Mouse (Mus musculus): ENCODE results near the gene Olfr24. TPM values are rescaled to one million over a fixed set of nuclear protein-coding genes. Genes with fewer than 3 reads are reported as not detected.

Olfr24 gene
- total RNA-seq (2023), result not detected

DNA sequence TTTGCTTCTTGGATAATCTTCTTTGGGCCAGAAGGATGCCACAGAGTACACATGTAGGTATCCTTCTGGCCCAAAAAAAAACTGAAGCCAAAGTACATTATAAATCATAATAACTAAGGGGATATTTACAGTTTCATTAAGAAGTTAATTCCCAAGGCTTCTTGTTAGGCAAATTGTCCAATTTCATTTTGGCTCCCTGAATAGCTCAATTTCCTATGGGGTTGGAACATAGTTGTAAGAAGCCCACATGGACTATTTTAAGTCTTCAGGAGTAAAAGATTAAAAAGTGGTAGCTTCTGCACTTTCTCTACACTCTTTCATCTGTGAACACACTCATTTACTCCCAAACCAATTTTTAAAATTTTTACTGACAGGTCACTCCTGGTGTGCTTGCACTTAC is at the start of gene Olfr24:
Olfr24 (minus strand) TSS at position 101 of the 400 bp plus-strand sequence.

Other genes with a start within 250 kb of the Olfr24 start
- under 1 TPM; 0.39 to 0.68 TPM for gene Muc16, start 89.5 kb downstream of the Olfr24 start, total RNA-seq (2023)
- gene Olfr828, start 55.5 kb upstream of the Olfr24 start, total RNA-seq (2023), result not detected
- gene Olfr829, start 90.9 kb upstream of the Olfr24 start, total RNA-seq (2023), result not detected
- not detected for gene Olfr830, start 110.7 kb upstream of the Olfr24 start, total RNA-seq (2023)
- gene Olfr832, start 173.1 kb upstream of the Olfr24 start, total RNA-seq (2023), result not detected
- not detected for gene Olfr834, start 224.0 kb upstream of the Olfr24 start, total RNA-seq (2023)

All from monocyte, adult 59 days (primary cell).